Mouse (Mus musculus) liver, postnatal 0 days (tissue): ENCODE measurements around the gene Fgf6.

ENCODE experiments used
- CTCF ChIP-seq: sonication (generic); IDR thresholded peaks from 2 replicates; pipeline ENCODE4 v1.5.1; 2016; ENCODE audit warnings: antibody characterized with exemption, low read depth
- EP300 ChIP-seq: IDR thresholded peaks from 2 replicates; pipeline ENCODE4 v1.6.1; 2016; ENCODE audit warnings: antibody characterized with exemption, low read depth, mild to moderate bottlenecking

DNA sequence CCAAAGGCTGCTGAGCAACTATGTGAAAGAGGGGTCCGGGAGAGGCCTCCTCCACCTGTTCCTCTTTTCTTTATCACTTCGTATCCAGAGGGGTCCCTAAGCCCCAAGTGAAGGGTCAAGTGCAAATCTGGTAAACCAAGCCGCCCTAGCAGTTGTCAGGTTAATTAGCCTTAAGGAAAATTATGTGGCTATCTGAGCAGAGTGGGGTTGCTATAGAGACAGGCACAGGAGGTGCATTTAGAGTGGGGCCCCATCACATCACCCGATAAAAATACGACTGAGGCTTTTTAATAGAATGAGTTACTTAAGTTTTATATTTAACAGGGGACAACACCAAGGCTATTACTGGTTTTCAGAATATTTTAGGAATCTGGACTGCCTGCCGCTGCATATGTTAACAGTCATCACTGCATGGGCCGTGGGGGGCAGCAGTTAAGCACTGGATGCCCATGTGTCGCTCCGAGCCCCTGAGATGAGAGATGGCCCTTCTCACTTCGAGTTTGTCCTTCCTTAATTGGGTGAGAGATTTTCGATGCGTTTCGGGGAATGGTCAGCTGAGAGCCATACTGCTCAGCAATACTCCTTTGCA is 3.3 kb upstream of the Fgf6 start:
- no peak for TF ChIP-seq CTCF
- TF ChIP-seq EP300 = no peak
